Mouse (Mus musculus) midbrain, postnatal 0 days (tissue): ENCODE measurements at regions not wholly inside any gene's neighbourhood (a gene's known extent, or its start where the extent isn't known, plus 50 kb on each side); places are given as distances from the start of the nearest gene placed in this dataset.

ENCODE experiments used
- ATAC-seq: fragments of 200-750 bp; cut with Nextera tagmentation; 2 replicates; pipeline ENCODE4 v1.8.0; 2017; ENCODE audit warnings: moderate number of reproducible peaks, mild to moderate bottlenecking, moderate TSS enrichment, moderate library complexity; ENCODE audit not compliant: low FRiP score
- DNase-seq: peaks from one replicate; pipeline ENCODE4 v3.0.0-alpha.2; 2015; ENCODE audit warnings: low spot score
- H3K27ac ChIP-seq: fragments of 300-500 bp; sonication (generic); 2 replicates; pipeline ENCODE4 v1.5.1; 2014; ENCODE audit warnings: low read depth, mild to moderate bottlenecking, low read length, mixed read lengths
- H3K27me3 ChIP-seq: fragments of 300-500 bp; sonication (generic); 2 replicates; pipeline ENCODE4 v1.6.1; 2014; ENCODE audit warnings: low read length, control low read depth, mixed read lengths; ENCODE audit not compliant: insufficient read depth
- H3K36me3 ChIP-seq: fragments of 300-500 bp; sonication (generic); 2 replicates; pipeline ENCODE4 v1.6.1; 2014; ENCODE audit warnings: low read length, control low read depth, mixed read lengths; ENCODE audit not compliant: insufficient read depth
- H3K4me1 ChIP-seq: fragments of 300-500 bp; sonication (generic); 2 replicates; pipeline ENCODE4 v1.6.1; 2014; ENCODE audit warnings: mild to moderate bottlenecking, control low read depth, antibody characterized with exemption, low read length, mixed read lengths; ENCODE audit not compliant: insufficient read depth
- H3K4me2 ChIP-seq: fragments of 300-500 bp; sonication (generic); 2 replicates; pipeline ENCODE4 v1.6.1; 2014; ENCODE audit warnings: low read depth, mild to moderate bottlenecking, low read length, mixed read lengths; ENCODE audit not compliant: poor library complexity, severe bottlenecking
- H3K4me3 ChIP-seq: fragments of 300-500 bp; sonication (generic); 2 replicates; pipeline ENCODE4 v1.5.1; 2014; ENCODE audit warnings: low read depth, mild to moderate bottlenecking, low read length, moderate library complexity
- H3K9ac ChIP-seq: fragments of 300-500 bp; sonication (generic); replicated peaks from 2 replicates; pipeline ENCODE4 v1.6.1; 2014; ENCODE audit warnings: mild to moderate bottlenecking, low read length, moderate library complexity, mixed read lengths; ENCODE audit not compliant: poor library complexity, severe bottlenecking
- H3K9me3 ChIP-seq: fragments of 300-500 bp; sonication (generic); 2 replicates; pipeline ENCODE4 v1.6.1; 2016; ENCODE audit warnings: low read length, control low read depth
- CTCF ChIP-seq: IDR thresholded peaks from 2 replicates; pipeline ENCODE4 v1.5.1; 2016; ENCODE audit warnings: antibody characterized with exemption, mild to moderate bottlenecking
- WGBS: fragments of 180-500 bp; shearing (Covaris S2); extraction: QIAGEN DNeasy Blood & Tissue Kit; methylation state at CpG from one replicate; pipeline ENCODE4 v1.1.7; 2014; 5-methylcytosine and 5-hydroxymethylcytosine counted together

GRCm38 (mm10) chr1:92337450-92337849 lies 136.2 kb downstream of the Ndufa10 start:
- no peaks in the 10 kb centered on the region for H3K9me3 ChIP-seq
- no peaks in the 10 kb centered on the region for H3K27me3 ChIP-seq
- no peak overlapping the region for H3K9ac ChIP-seq
- DNase-seq (no peak), ATAC-seq (no peak)
- no peaks in the 10 kb centered on the region for H3K36me3 ChIP-seq
- H3K27ac ChIP-seq: no peak overlapping the region
- WGBS: 76% methylated on average over 8 of the region's 8 CpGs
- no peak overlapping the region for H3K4me3 ChIP-seq
- no peak for TF ChIP-seq CTCF
- no peak overlapping the region for H3K4me2 ChIP-seq
- H3K4me1 ChIP-seq: no peaks in the 10 kb centered on the region

- Histone ChIP-seq H3K9me3 (no peaks in the 10 kb centered on the region), H3K4me1 (no peaks in the 10 kb centered on the region), H3K4me3 (no peak overlapping the region), H3K9ac (no peak overlapping the region), H3K27ac (no peak overlapping the region), H3K27me3 (no peaks in the 10 kb centered on the region), H3K36me3 (no peaks in the 10 kb centered on the region), H3K4me2 (no peak overlapping the region)
- DNase-seq (no peak), ATAC-seq (no peak)
- 84% methylated on average over 7 of the region's 7 CpGs for WGBS
- no peak for TF ChIP-seq CTCF
These were observed 136.7 kb upstream of the Hdac4 start for GRCm38 (mm10) chr1:92332248-92332584.

GRCm38 (mm10) chr1:92331559-92332247 lies 136.2 kb upstream of the Hdac4 start:
- Histone ChIP-seq H3K4me1 (no peaks in the 10 kb centered on the region), H3K4me2 (no peak overlapping the region), H3K36me3 (no peaks in the 10 kb centered on the region), H3K27ac (no peak overlapping the region), H3K9ac (no peak overlapping the region), H3K4me3 (no peak overlapping the region), H3K27me3 (no peaks in the 10 kb centered on the region), H3K9me3 (no peaks in the 10 kb centered on the region)
- no peak for ATAC-seq
- WGBS: 83% methylated on average over 5 of the region's 5 CpGs
- no peak for DNase-seq
- no peak for TF ChIP-seq CTCF

- H3K36me3 ChIP-seq: no peaks in the 10 kb centered on the region
- no peaks in the 10 kb centered on the region for H3K27me3 ChIP-seq
- no peak overlapping the region for H3K27ac ChIP-seq
- no peak for TF ChIP-seq CTCF
- H3K4me2 ChIP-seq: no peak overlapping the region
- no peak overlapping the region for H3K4me3 ChIP-seq
- no peak overlapping the region for H3K9ac ChIP-seq
- WGBS: 84% methylated on average over 5 of the region's 5 CpGs
- H3K4me1 ChIP-seq: no peaks in the 10 kb centered on the region
- no peaks in the 10 kb centered on the region for H3K9me3 ChIP-seq
- ATAC-seq: no peak
- no peak for DNase-seq
These were observed 134.7 kb upstream of the Hdac4 start for GRCm38 (mm10) chr1:92330181-92330580.

- Histone ChIP-seq H3K36me3 (no peaks in the 10 kb centered on the region), H3K27me3 (no peaks in the 10 kb centered on the region), H3K9me3 (no peaks in the 10 kb centered on the region), H3K4me2 (no peak overlapping the region), H3K9ac (no peak overlapping the region), H3K4me1 (no peaks in the 10 kb centered on the region), H3K4me3 (no peak overlapping the region), H3K27ac (no peak overlapping the region)
- ATAC-seq (no peak), DNase-seq (no peak)
- TF ChIP-seq CTCF: no peak
- 85% methylated on average over 7 of the region's 7 CpGs for WGBS
These were observed 134.0 kb upstream of the Hdac4 start for GRCm38 (mm10) chr1:92329491-92329890.

GRCm38 (mm10) chr1:92327141-92327540 lies 131.6 kb upstream of the Hdac4 start:
- 92% methylated on average over 6 of the region's 6 CpGs for WGBS
- Histone ChIP-seq H3K27ac (no peak overlapping the region), H3K9me3 (no peaks in the 10 kb centered on the region), H3K4me1 (no peaks in the 10 kb centered on the region), H3K4me3 (no peak overlapping the region), H3K4me2 (no peak overlapping the region), H3K9ac (no peak overlapping the region), H3K36me3 (no peaks in the 10 kb centered on the region), H3K27me3 (no peaks in the 10 kb centered on the region)
- TF ChIP-seq CTCF: no peak
- ATAC-seq (no peak), DNase-seq (no peak)
